Mouse (Mus musculus): ENCODE results near the gene Sowaha.

DNA sequence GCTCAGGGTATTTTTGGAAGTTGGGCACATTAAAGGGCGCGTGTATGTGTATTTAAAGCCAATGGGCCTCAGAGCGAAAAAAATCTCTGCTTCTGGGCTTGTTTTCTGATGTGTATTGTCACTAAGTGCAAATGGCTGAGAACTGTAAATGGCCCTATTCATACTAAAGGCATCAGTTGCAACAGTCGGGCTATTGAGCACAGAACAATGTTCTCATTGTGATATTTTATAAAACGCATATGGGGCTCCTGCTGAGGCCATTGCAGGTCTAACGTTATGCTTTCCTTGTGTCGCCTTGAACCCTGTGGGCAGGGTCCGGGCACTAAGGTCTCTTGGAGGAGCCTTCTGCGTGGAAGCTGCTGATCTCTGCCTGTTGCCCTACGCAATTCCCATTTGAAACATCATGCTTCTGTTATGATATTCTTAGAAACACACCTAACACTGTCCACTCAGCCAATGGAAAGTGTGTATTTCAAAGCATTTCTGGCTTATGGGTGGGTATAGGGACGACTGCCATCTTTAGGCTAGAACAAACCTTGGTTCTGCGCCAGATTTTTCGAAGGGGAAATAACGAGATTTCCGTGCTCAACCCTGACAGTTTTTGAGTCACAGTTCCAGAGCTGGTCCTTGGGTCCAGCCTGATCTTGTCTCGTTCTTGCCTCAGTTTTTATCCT lies 10.6 kb downstream of the Sowaha start:
- TF ChIP-seq CTCF (IDR thresholded peaks at IDR 0.05; ENCODE audit: insufficient read depth, low read depth, low read length): no peak
- no peak for TF ChIP-seq POLR2A (IDR thresholded peaks at IDR 0.05; ENCODE audit: insufficient read depth, low read depth, low read length)
